Mouse (Mus musculus) embryonic facial prominence, embryonic 13.5 days (tissue): ENCODE measurements at regions not wholly inside any gene's neighbourhood (a gene's known extent, or its start where the extent isn't known, plus 50 kb on each side); places are given as distances from the start of the nearest gene placed in this dataset.

Source experiments
- ATAC-seq: fragments of 200-750 bp; cut with Nextera tagmentation; 2 replicates; pipeline ENCODE4 v1.8.0; 2017; ENCODE audit warnings: low read depth; ENCODE audit not compliant: insufficient number of reproducible peaks, insufficient read depth, low FRiP score, low TSS enrichment
- H3K27ac ChIP-seq: fragments of 300-500 bp; sonication (generic); 2 replicates; pipeline ENCODE4 v1.5.1; 2015; ENCODE audit warnings: moderate library complexity, mild to moderate bottlenecking, inconsistent platforms
- H3K27me3 ChIP-seq: fragments of 300-500 bp; sonication (generic); 2 replicates; pipeline ENCODE4 v1.6.1; 2015; ENCODE audit warnings: mild to moderate bottlenecking, inconsistent platforms
- H3K36me3 ChIP-seq: fragments of 300-500 bp; sonication (generic); 2 replicates; pipeline ENCODE4 v1.6.1; 2015; ENCODE audit warnings: mild to moderate bottlenecking, inconsistent platforms
- H3K4me1 ChIP-seq: fragments of 300-500 bp; sonication (generic); 2 replicates; pipeline ENCODE4 v1.6.1; 2015; ENCODE audit warnings: inconsistent platforms
- H3K4me2 ChIP-seq: fragments of 300-500 bp; sonication (generic); 2 replicates; pipeline ENCODE4 v1.6.1; 2015; ENCODE audit warnings: moderate library complexity, mild to moderate bottlenecking, inconsistent platforms
- H3K4me3 ChIP-seq: fragments of 300-500 bp; sonication (generic); 2 replicates; pipeline ENCODE4 v1.5.1; 2015; ENCODE audit warnings: mild to moderate bottlenecking, inconsistent platforms
- H3K9ac ChIP-seq: fragments of 300-500 bp; sonication (generic); 2 replicates; pipeline ENCODE4 v1.6.1; 2015; ENCODE audit warnings: mild to moderate bottlenecking, inconsistent platforms
- H3K9me3 ChIP-seq: fragments of 300-500 bp; sonication (generic); 2 replicates; pipeline ENCODE4 v1.6.1; 2016; ENCODE audit warnings: inconsistent platforms
- WGBS: fragments of 180-500 bp; shearing (Covaris S2); methylation state at CpG from one replicate; pipeline ENCODE4 v1.1.7; 2015; ENCODE audit warnings: mixed read lengths; 5-methylcytosine and 5-hydroxymethylcytosine counted together

- H3K9ac ChIP-seq = no peak overlapping the region
- WGBS = 76% methylated on average over 16 of the region's 16 CpGs
- no peak overlapping the region for H3K4me2 ChIP-seq
- no peaks in the 10 kb centered on the region for H3K9me3 ChIP-seq
- peaks cover 9% of the 10 kb centered on the region; the same call in 1 of the 2 replicates for H3K27me3 ChIP-seq
- H3K4me1 ChIP-seq = no peaks in the 10 kb centered on the region
- no peaks in the 10 kb centered on the region for H3K36me3 ChIP-seq
- H3K27ac ChIP-seq = no peak overlapping the region
- no peak overlapping the region for H3K4me3 ChIP-seq
- ATAC-seq = no peak
These were observed 165.5 kb upstream of the Irx3 start for GRCm38 (mm10) chr8:91967407-91967806.

DNA sequence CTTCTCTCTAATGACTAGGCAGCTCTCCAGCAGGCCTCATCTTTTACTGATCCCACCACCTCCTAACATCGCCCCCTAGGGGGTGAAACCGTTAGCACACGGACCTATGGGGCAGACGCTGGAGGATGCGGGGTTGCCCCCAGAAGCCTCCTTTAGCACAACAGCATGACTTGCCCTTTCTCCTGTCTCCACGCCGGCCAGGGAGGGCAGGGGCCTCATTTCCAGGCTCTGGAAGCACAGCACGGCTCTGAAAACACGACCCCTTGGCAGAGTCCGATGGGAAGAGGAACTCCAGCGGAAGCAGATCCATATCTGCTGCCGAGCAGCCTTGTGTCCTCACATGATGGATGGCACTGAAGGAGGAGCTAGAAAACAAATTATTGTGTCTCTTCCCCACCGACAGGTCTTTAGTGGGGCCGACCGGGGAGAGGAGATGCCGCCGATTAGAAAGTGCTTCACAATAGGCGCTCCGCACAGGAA is 165.1 kb upstream of the Irx3 start:
- no peaks in the 10 kb centered on the region for H3K9me3 ChIP-seq
- H3K4me3 ChIP-seq = no peak overlapping the region
- H3K9ac ChIP-seq = no peak overlapping the region
- no peaks in the 10 kb centered on the region for H3K4me1 ChIP-seq
- H3K27ac ChIP-seq = no peak overlapping the region
- H3K36me3 ChIP-seq = no peaks in the 10 kb centered on the region
- ATAC-seq = no peak
- peaks cover 9% of the 10 kb centered on the region; the same call in 1 of the 2 replicates for H3K27me3 ChIP-seq
- WGBS = 69% methylated on average over 19 of the region's 19 CpGs
- no peak overlapping the region for H3K4me2 ChIP-seq

DNA sequence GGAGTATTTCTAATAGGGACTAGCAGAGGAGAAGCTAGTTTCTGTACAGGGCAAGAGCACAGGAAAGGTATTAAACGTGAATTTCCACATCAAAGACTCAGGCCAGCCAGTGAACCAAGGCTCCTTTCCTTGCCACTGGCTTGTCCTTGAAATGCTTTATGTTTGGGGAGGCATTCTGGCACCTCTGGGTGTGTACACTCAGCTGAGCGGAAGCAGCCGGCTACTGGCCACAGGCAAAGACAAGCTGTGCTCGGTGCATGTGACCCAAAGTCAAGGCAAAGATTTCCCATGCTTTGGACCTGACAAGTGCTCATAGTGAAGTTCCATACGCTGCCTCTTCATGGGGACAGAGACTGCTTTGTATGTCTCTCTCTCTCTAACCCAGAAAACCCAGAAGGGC is 159.8 kb upstream of the Irx3 start:
- H3K36me3 ChIP-seq = no peaks in the 10 kb centered on the region
- peaks cover 6% of the 10 kb centered on the region for H3K27me3 ChIP-seq
- H3K4me1 ChIP-seq = no peaks in the 10 kb centered on the region
- H3K4me3 ChIP-seq = no peak overlapping the region
- H3K4me2 ChIP-seq = no peak overlapping the region
- H3K9me3 ChIP-seq = no peaks in the 10 kb centered on the region
- 76% methylated on average over 5 of the region's 5 CpGs for WGBS
- no peak overlapping the region for H3K27ac ChIP-seq
- H3K9ac ChIP-seq = no peak overlapping the region
- ATAC-seq = no peak

DNA sequence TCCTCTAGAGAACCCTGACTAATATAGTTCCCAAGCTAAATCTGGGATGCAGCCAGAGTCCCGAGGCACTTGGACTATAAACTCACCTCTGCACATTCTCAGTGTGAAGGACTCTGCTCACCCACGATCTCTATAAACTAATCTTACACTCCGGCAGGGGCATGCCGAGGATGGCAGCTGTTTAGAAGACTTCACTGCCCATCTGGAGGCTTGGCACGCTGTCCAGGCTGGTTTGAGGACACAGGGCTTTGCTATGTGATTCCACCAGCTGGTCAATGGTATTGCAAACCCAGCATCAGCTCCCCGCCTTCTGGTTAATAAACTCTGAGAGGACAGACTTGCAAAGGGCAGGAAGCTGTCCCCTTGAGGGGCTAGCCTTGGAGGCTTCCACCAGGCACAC is 153.3 kb upstream of the Irx3 start:
- H3K9me3 ChIP-seq = no peaks in the 10 kb centered on the region
- peaks cover 43% of the 10 kb centered on the region for H3K27me3 ChIP-seq
- 84% methylated on average over 6 of the region's 6 CpGs for WGBS
- H3K9ac ChIP-seq = no peak overlapping the region
- H3K36me3 ChIP-seq = no peaks in the 10 kb centered on the region
- no peaks in the 10 kb centered on the region for H3K4me1 ChIP-seq
- ATAC-seq = no peak
- H3K4me2 ChIP-seq = no peak overlapping the region
- H3K4me3 ChIP-seq = no peak overlapping the region
- H3K27ac ChIP-seq = no peak overlapping the region

GRCm38 (mm10) chr8:91952981-91953380 is 151.1 kb upstream of the Irx3 start:
- Histone ChIP-seq H3K4me1 (peaks cover 12% of the 10 kb centered on the region), H3K4me2 (no peak overlapping the region), H3K27me3 (peaks cover 43% of the 10 kb centered on the region), H3K4me3 (no peak overlapping the region), H3K27ac (no peak overlapping the region), H3K9ac (no peak overlapping the region), H3K9me3 (no peaks in the 10 kb centered on the region), H3K36me3 (no peaks in the 10 kb centered on the region)
- no peak for ATAC-seq
- WGBS = 76% methylated on average over 4 of the region's 4 CpGs

DNA sequence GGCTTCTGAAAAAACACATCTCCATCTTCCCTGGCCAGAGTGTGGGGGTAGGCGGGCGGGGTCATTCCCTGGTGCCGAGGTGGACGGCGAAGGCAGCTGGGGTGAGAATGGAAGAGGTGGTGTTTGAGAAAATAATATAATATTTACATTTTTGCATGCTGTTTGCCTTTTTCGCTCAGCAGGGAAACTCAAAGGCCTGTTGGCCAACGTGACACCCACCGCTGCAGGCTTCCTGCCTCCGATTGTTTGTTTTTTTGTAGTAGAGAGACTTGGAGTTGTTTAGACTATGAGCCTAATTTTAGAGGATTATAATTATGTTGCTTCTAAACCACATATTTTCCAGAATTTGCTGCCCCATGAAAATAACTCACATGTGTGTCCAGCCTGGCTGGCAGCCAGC is 147.2 kb upstream of the Irx3 start:
- Histone ChIP-seq H3K27ac (peak overlapping the region; percentile 60), H3K27me3 (peaks cover 49% of the 10 kb centered on the region), H3K4me3 (peak overlapping the region; percentile 23), H3K4me1 (peaks cover 17% of the 10 kb centered on the region), H3K36me3 (no peaks in the 10 kb centered on the region), H3K4me2 (peak overlapping the region; percentile 58), H3K9ac (no peak overlapping the region), H3K9me3 (no peaks in the 10 kb centered on the region)
- 43% methylated on average over 9 of the region's 9 CpGs for WGBS
- ATAC-seq = no peak

- H3K27me3 ChIP-seq = peaks cover 54% of the 10 kb centered on the region
- peak overlapping the region; percentile 58 for H3K4me2 ChIP-seq
- ATAC-seq = no peak
- H3K27ac ChIP-seq = peak overlapping the region; percentile 60
- no peak overlapping the region for H3K9ac ChIP-seq
- no peaks in the 10 kb centered on the region for H3K36me3 ChIP-seq
- WGBS = 19% methylated on average over 18 of the region's 18 CpGs
- H3K9me3 ChIP-seq = no peaks in the 10 kb centered on the region
- H3K4me1 ChIP-seq = peaks cover 19% of the 10 kb centered on the region
- H3K4me3 ChIP-seq = peak overlapping the region; percentile 23
These were observed 146.5 kb upstream of the Irx3 start for GRCm38 (mm10) chr8:91948173-91948940.

GRCm38 (mm10) chr8:91941005-91941404 is 139.1 kb upstream of the Irx3 start:
- no peak for ATAC-seq
- Histone ChIP-seq H3K4me2 (no peak overlapping the region), H3K4me3 (no peak overlapping the region), H3K27ac (no peak overlapping the region), H3K36me3 (no peaks in the 10 kb centered on the region), H3K9me3 (no peaks in the 10 kb centered on the region), H3K27me3 (peaks cover 67% of the 10 kb centered on the region), H3K9ac (no peak overlapping the region), H3K4me1 (peaks cover 11% of the 10 kb centered on the region)
- 21% methylated on average over 5 of the region's 5 CpGs for WGBS

- H3K27me3 ChIP-seq = peaks cover 53% of the 10 kb centered on the region
- ATAC-seq = no peak
- H3K4me2 ChIP-seq = no peak overlapping the region
- no peak overlapping the region for H3K27ac ChIP-seq
- no peak overlapping the region for H3K4me3 ChIP-seq
- H3K9ac ChIP-seq = no peak overlapping the region
- 68% methylated on average over 2 of the region's 2 CpGs for WGBS
- H3K36me3 ChIP-seq = no peaks in the 10 kb centered on the region
- H3K4me1 ChIP-seq = peaks cover 4% of the 10 kb centered on the region; the same call in 1 of the 2 replicates
- no peaks in the 10 kb centered on the region for H3K9me3 ChIP-seq
These were observed 135.4 kb upstream of the Irx3 start for GRCm38 (mm10) chr8:91937227-91937626.

DNA sequence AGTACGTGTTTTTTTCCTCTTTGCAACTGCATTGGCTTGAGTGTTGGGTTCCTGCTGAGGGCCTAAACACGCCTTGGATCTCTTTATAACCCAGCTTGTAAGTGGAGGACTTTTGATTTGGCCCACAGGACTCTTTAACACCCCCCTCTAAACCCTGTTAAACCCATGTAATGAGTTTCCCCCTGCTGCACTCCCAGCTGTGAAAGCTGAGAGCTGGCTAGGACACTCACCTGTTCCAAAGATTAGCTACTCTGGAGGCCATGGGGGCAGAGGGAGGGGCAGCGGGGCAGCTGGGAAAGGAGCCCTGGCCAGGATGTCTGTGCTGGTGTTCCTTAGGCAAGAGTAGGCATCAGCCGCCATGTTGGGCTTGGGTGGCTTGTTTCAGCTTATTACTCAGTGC is 128.7 kb upstream of the Irx3 start:
- 85% methylated on average over 4 of the region's 4 CpGs for WGBS
- H3K4me1 ChIP-seq = peaks cover 26% of the 10 kb centered on the region
- H3K27me3 ChIP-seq = peaks cover 61% of the 10 kb centered on the region
- H3K27ac ChIP-seq = no peak overlapping the region
- no peak overlapping the region for H3K4me2 ChIP-seq
- H3K36me3 ChIP-seq = no peaks in the 10 kb centered on the region
- no peak for ATAC-seq
- H3K9ac ChIP-seq = no peak overlapping the region
- H3K4me3 ChIP-seq = no peak overlapping the region
- H3K9me3 ChIP-seq = no peaks in the 10 kb centered on the region

GRCm38 (mm10) chr8:91925968-91926524 is 124.2 kb upstream of the Irx3 start:
- Histone ChIP-seq H3K9ac (no peak overlapping the region), H3K27ac (no peak overlapping the region), H3K4me2 (peak overlapping the region; percentile 2; the same call in 1 of the 2 replicates), H3K27me3 (peaks cover 77% of the 10 kb centered on the region), H3K4me1 (peaks cover 28% of the 10 kb centered on the region), H3K4me3 (no peak overlapping the region), H3K9me3 (no peaks in the 10 kb centered on the region), H3K36me3 (no peaks in the 10 kb centered on the region)
- no peak for ATAC-seq
- 15% methylated on average over 8 of the region's 8 CpGs for WGBS

- H3K9ac ChIP-seq = no peak overlapping the region
- no peak for ATAC-seq
- H3K36me3 ChIP-seq = no peaks in the 10 kb centered on the region
- no peak overlapping the region for H3K27ac ChIP-seq
- no peak overlapping the region for H3K4me2 ChIP-seq
- no peak overlapping the region for H3K4me3 ChIP-seq
- H3K27me3 ChIP-seq = peaks cover 64% of the 10 kb centered on the region
- H3K4me1 ChIP-seq = peaks cover 28% of the 10 kb centered on the region
- 0 out of 2 replicates have a peak, but pooled peaks cover 4% of the 10 kb centered on the region for H3K9me3 ChIP-seq
- WGBS = 87% methylated on average over 4 of the region's 4 CpGs
These were observed 122.3 kb upstream of the Irx3 start for GRCm38 (mm10) chr8:91924152-91924551.
